Mouse (Mus musculus): ENCODE measurements around the gene Kif13a.

- TF ChIP-seq CTCF (IDR thresholded peaks at IDR 0.05; ENCODE audit: low read depth) (no peak), EP300 (IDR thresholded peaks at IDR 0.05; ENCODE audit: low read depth) (no peak)
Observed at GRCm38 (mm10) chr13:46834805-46835204, 94.9 kb downstream of the Kif13a start.
